Mouse (Mus musculus) 3T3-L1 (cell line): Measurements from ENCODE around the gene Cpt1c.

Experiments used
- DNase-seq: peaks from one replicate; pipeline ENCODE4 v3.0.0-alpha.2; 2015; ENCODE audit warnings: low read depth, low spot score

The Cpt1c gene

DNA sequence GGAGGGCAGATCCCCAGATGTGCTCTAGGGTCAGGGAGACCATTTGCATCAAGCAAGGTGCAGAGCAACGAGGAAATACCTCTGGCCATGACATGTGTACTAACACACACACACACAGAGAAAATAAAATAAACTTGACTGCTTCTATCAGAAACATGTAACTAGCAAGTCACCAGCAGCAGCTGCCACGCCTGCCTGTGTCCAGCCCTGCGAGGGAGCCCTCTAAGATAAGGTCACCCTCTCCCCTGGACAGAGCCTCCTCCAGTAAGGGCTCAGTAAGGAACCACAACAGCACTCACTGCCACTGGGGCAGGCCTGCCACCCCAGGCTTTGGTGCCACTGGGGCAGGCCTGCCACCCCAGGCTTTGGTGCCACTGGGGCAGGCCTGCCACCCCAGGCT is 56.4 kb downstream of the Cpt1c start:
- no peak for DNase-seq

DNA sequence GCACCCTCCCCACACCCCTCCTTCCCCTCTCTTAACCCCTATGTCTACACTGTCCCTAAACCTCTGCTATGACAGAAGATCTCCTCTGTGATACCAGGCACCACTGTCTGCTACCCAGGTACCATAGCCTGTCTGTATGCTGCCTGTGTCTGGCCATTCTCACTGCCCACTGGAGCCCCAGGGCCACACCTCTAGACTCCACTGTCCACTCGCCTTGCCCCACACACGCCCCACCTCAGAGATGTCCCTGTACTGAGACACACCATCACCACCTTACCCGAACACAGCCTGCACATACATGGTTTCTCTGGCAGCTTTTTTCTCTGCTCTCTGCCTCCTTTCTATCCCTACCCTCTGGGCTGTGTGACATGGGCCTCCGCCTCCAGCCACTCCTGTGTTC is 57.8 kb downstream of the Cpt1c start:
- DNase-seq: no peak

DNA sequence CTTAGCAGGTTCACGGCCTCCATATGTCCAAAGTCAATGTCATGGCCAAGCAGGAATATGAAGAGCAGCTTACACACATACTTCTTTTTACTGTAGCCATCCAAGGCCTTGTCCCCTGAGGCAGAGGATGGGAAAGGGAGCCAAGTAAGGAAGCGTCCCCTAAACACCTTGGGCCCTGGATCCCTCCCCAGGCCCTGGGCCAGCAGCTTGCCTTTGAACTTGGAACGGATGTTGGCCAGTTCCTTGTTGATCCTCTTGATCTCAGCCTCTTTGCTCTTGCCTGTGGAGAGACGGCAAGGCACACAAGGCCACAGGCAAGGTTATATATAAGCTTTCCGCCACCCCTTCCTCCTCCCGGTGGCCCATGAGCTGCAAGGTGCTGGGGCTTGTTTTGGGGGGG is 58.5 kb downstream of the Cpt1c start:
- no peak for DNase-seq

- DNase-seq: no peak
Observed at GRCm38 (mm10) chr7:44915314-44915713, 59.3 kb downstream of the Cpt1c start.

DNA sequence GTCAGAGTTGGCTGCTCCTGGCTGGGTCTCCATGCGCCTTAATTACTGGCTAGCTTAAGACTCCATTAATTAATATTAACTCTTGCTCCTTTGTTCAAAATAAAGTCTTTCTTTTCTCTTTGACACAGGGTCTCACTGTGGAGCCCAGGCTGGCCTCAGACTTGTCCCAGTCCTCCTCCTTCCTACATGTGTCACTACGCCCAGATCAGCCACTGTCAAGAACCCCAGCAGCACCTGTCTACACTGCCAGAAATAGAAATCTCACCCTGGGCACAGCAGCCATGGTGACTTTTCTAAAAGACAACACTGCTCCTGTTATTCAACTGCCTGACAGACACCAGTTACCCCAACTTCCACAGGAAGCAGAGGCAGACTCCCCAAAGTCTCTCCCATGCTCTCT is 60.3 kb downstream of the Cpt1c start:
- no peak for DNase-seq
